In genomic region chr1:191223930-191224301, GRCm38 (mm10) we compare ENCODE assay signal across 9 mouse cellular contexts. TPM values are rescaled to one million over a fixed set of nuclear protein-coding genes. Genes with fewer than 3 reads are reported as not detected.
DNase-seq lines count a peak whose midpoint lies in the region; ATAC-seq and TF ChIP-seq lines count a peak whose summit lies in the region.
"Had no signal": no experiment of that assay in that cellular context is flagged by ENCODE, and none has a peak within 500 bp of the region (broad histone marks: within the 10 kb centered on the region; RNA-seq: fewer than 3 reads in every experiment).

No protein-coding gene starts in this region.

- H3K9me3 ChIP-seq in heart, embryonic 10.5 days: no peaks in the 10 kb centered on the region
- H3K9me3 ChIP-seq in ES-Bruce4 (replicated peaks; ENCODE audit: control insufficient read depth, insufficient read depth, low read length, poor library complexity, severe bottlenecking): no peaks in the 10 kb centered on the region
- no peaks in the 10 kb centered on the region for H3K9me3 ChIP-seq in forebrain, embryonic 13.5 days (replicated peaks)
- H3K9me3 ChIP-seq in liver, embryonic 12.5 days (replicated peaks): no peaks in the 10 kb centered on the region
- no peaks in the 10 kb centered on the region for H3K9me3 ChIP-seq in stomach, embryonic 16.5 days (replicated peaks; ENCODE audit: control insufficient read depth, low read length)

- peak overlapping the region; percentile 37 for H3K9ac ChIP-seq in ES-Bruce4 (ENCODE audit: low read depth, poor library complexity, severe bottlenecking)
- H3K9ac ChIP-seq in forebrain, embryonic 13.5 days: peak overlapping the region; percentile 83
- peak overlapping the region; percentile 80 for H3K9ac ChIP-seq in liver, embryonic 12.5 days
- peak overlapping the region; percentile 93 for H3K9ac ChIP-seq in stomach, embryonic 16.5 days (ENCODE audit: low read length)

- no peaks in the 10 kb centered on the region for H3K27me3 ChIP-seq in heart, embryonic 10.5 days (ENCODE audit: insufficient read depth, poor library complexity, severe bottlenecking)
- H3K27me3 ChIP-seq in ES-Bruce4 (ENCODE audit: control insufficient read depth, insufficient read depth, low read length, poor library complexity, severe bottlenecking): no peaks in the 10 kb centered on the region
- no peaks in the 10 kb centered on the region for H3K27me3 ChIP-seq in forebrain, embryonic 13.5 days
- H3K27me3 ChIP-seq in liver, embryonic 12.5 days (replicated peaks): peaks cover 23% of the 10 kb centered on the region
- H3K27me3 ChIP-seq in stomach, embryonic 16.5 days (ENCODE audit: control insufficient read depth, insufficient read depth, low read length): no peaks in the 10 kb centered on the region

- WGBS in heart, embryonic 10.5 days: 55% methylated on average over 10 of the region's 10 CpGs
- 51% methylated on average over 10 of the region's 10 CpGs for WGBS in forebrain, embryonic 13.5 days
- WGBS in liver, embryonic 12.5 days (ENCODE audit: insufficient replicate concordance): 58% methylated on average over 10 of the region's 10 CpGs
- 56% methylated on average over 10 of the region's 10 CpGs for WGBS in stomach, embryonic 16.5 days

- no peak for TF ChIP-seq POLR2A in ES-Bruce4 (IDR thresholded peaks at IDR 0.05; ENCODE audit: insufficient read depth, low read length)

- peak overlapping the region; percentile 98 for H3K4me2 ChIP-seq in forebrain, embryonic 13.5 days
- H3K4me2 ChIP-seq in liver, embryonic 12.5 days: peak overlapping the region; percentile 99
- H3K4me2 ChIP-seq in stomach, embryonic 16.5 days (ENCODE audit: low read depth, low read length): peak overlapping the region; percentile 95

- H3K4me1 ChIP-seq in heart, embryonic 10.5 days: peaks cover 20% of the 10 kb centered on the region
- H3K4me1 ChIP-seq in ES-Bruce4 (ENCODE audit: control insufficient read depth, insufficient read depth, low read length): no peaks in the 10 kb centered on the region
- peaks cover 19% of the 10 kb centered on the region for H3K4me1 ChIP-seq in forebrain, embryonic 13.5 days
- peaks cover 19% of the 10 kb centered on the region for H3K4me1 ChIP-seq in liver, embryonic 12.5 days
- H3K4me1 ChIP-seq in stomach, embryonic 16.5 days (ENCODE audit: control insufficient read depth, insufficient read depth, low read length): peaks cover 9% of the 10 kb centered on the region

- no peak for TF ChIP-seq EP300 in ES-Bruce4 (IDR thresholded peaks at IDR 0.05; ENCODE audit: insufficient read depth, low read depth, low read length)

- peak overlapping the region; percentile 93 for H3K27ac ChIP-seq in heart, embryonic 10.5 days
- H3K27ac ChIP-seq in ES-Bruce4 (ENCODE audit: insufficient read depth, low read length): no peak overlapping the region
- peak overlapping the region; percentile 40; the same call in 1 of the 2 replicates for H3K27ac ChIP-seq in forebrain, embryonic 13.5 days
- peak overlapping the region; percentile 46; the same call in 1 of the 2 replicates for H3K27ac ChIP-seq in liver, embryonic 12.5 days
- peak overlapping the region; percentile 51; the same call in 1 of the 2 replicates for H3K27ac ChIP-seq in stomach, embryonic 16.5 days (ENCODE audit: low read length)

- ATAC-seq in forebrain, embryonic 13.5 days: peak; percentile 83
- ATAC-seq in liver, embryonic 12.5 days: peak; percentile 78
- ATAC-seq in stomach, embryonic 16.5 days (ENCODE audit: insufficient read depth, low FRiP score): peak; percentile 65; the same call in 1 of the 2 replicates

- peak overlapping the region; percentile 68 for H3K4me3 ChIP-seq in heart, embryonic 10.5 days
- H3K4me3 ChIP-seq in ES-Bruce4 (ENCODE audit: low read depth, low read length): peak overlapping the region; percentile 49
- peak overlapping the region; percentile 77 for H3K4me3 ChIP-seq in forebrain, embryonic 13.5 days
- H3K4me3 ChIP-seq in liver, embryonic 12.5 days: peak overlapping the region; percentile 74
- peak overlapping the region; percentile 96 for H3K4me3 ChIP-seq in stomach, embryonic 16.5 days (replicated peaks; ENCODE audit: low read length)

- H3K36me3 ChIP-seq in heart, embryonic 10.5 days: no peaks in the 10 kb centered on the region
- H3K36me3 ChIP-seq in ES-Bruce4 (ENCODE audit: control insufficient read depth, insufficient read depth, low read length, poor library complexity, severe bottlenecking): no peaks in the 10 kb centered on the region
- no peaks in the 10 kb centered on the region for H3K36me3 ChIP-seq in forebrain, embryonic 13.5 days (ENCODE audit: poor library complexity, severe bottlenecking)
- no peaks in the 10 kb centered on the region for H3K36me3 ChIP-seq in liver, embryonic 12.5 days
- no peaks in the 10 kb centered on the region for H3K36me3 ChIP-seq in stomach, embryonic 16.5 days (ENCODE audit: control insufficient read depth, insufficient read depth, low read length)

- DNase-seq in heart, embryonic 10.5 days (ENCODE audit: low spot score): no peak
- DNase-seq in heart, adult 18-20 months: no peak
- no peak for DNase-seq in urinary bladder, adult 18-20 months (ENCODE audit: low spot score in 2 of 2)
- no peak for DNase-seq in lung, postnatal 14 days

- TF ChIP-seq CTCF in ES-Bruce4 (IDR thresholded peaks at IDR 0.05; ENCODE audit: low read depth, low read length): no peak

RNA-seq across cellular contexts. Expression of gene Atf3, which starts 6.1 kb away (rescaled TPM):
- 8.0 and 13.5 TPM in 2 replicates for polyA plus RNA-seq in heart, embryonic 10.5 days (2016; fragmentation: Nextera tagmentation; extraction: Ambion mirVana)
- 10 to 100 TPM; 11.7 to 19.1 TPM for total RNA-seq in heart, adult 18-20 months (2021)
- 4.4 and 7.2 TPM in 2 replicates for polyA plus RNA-seq in ES-Bruce4 (2011; ENCODE audit: insufficient read depth, insufficient read length, low read depth, missing spikeins)
- 1.0 and 1.4 TPM in 2 replicates for polyA plus RNA-seq in forebrain, embryonic 13.5 days (2015; fragmentation: Nextera tagmentation; extraction: Ambion mirVana)
- 2.3 and 2.4 TPM in 2 replicates for polyA plus RNA-seq in liver, embryonic 12.5 days (2016; fragmentation: Nextera tagmentation; extraction: Ambion mirVana)
- 4.7 and 5.9 TPM in 2 replicates for polyA plus RNA-seq in stomach, embryonic 16.5 days (2015; fragmentation: Nextera tagmentation; extraction: Ambion mirVana)

RNA-seq across cellular contexts. Expression of gene Fam71a, which starts 59.3 kb away (rescaled TPM):
- not detected in 2 replicates for polyA plus RNA-seq in heart, embryonic 10.5 days (2016; fragmentation: Nextera tagmentation; extraction: Ambion mirVana)
- total RNA-seq in heart, adult 18-20 months (2021): not detected
- polyA plus RNA-seq in ES-Bruce4 (2011; ENCODE audit: insufficient read depth, insufficient read length, low read depth, missing spikeins): not detected in 2 replicates
- not detected in 2 replicates for polyA plus RNA-seq in forebrain, embryonic 13.5 days (2015; fragmentation: Nextera tagmentation; extraction: Ambion mirVana)
- not detected in 2 replicates for polyA plus RNA-seq in liver, embryonic 12.5 days (2016; fragmentation: Nextera tagmentation; extraction: Ambion mirVana)
- not detected in 2 replicates for polyA plus RNA-seq in stomach, embryonic 16.5 days (2015; fragmentation: Nextera tagmentation; extraction: Ambion mirVana)
- total RNA-seq: left cerebral cortex, postnatal 10 days had no signal

Comparison
In these comparisons a context has a peak if more than half of its experiments do, and no peak if none do; other contexts are left out.
1. H3K9ac ChIP-seq: peak in every context shown above with its lines; median percentile 93 in stomach, embryonic 16.5 days; 83 in forebrain, embryonic 13.5 days; 80 in liver, embryonic 12.5 days; 37 in ES-Bruce4.